Mouse (Mus musculus): ENCODE data around the gene Ralgds.

Gene Ralgds

GRCm38 (mm10) chr2:28588574-28588973 is 75.6 kb downstream of the Ralgds start:
- in situ Hi-C loops (cut with MboI; ENCODE audit: low pct_unique_long_range_greater_than_20kb in 1 of 2, low sequenced_read_pairs in 2 of 2, unreplicated experiment in 1 of 2) = no loop called here

GRCm38 (mm10) chr2:28591479-28591878 is 78.6 kb downstream of the Ralgds start:
- in situ Hi-C loops (cut with MboI; ENCODE audit: low pct_unique_long_range_greater_than_20kb in 1 of 2, low sequenced_read_pairs in 2 of 2, unreplicated experiment in 1 of 2) = no loop called here

- in situ Hi-C loops (cut with MboI; ENCODE audit: low pct_unique_long_range_greater_than_20kb in 1 of 2, low sequenced_read_pairs in 2 of 2, unreplicated experiment in 1 of 2) = no loop called here
Observed at GRCm38 (mm10) chr2:28592809-28593208, 79.9 kb downstream of the Ralgds start.

GRCm38 (mm10) chr2:28596021-28596420 is 83.1 kb downstream of the Ralgds start:
- in situ Hi-C loops (cut with MboI; ENCODE audit: low pct_unique_long_range_greater_than_20kb in 1 of 2, low sequenced_read_pairs in 2 of 2, unreplicated experiment in 1 of 2) = loop anchor here in 1 of 2 experiments (5.0 kb wide), 1 partner anchor 36 kb away; no protein-coding TSS in a partner anchor

- in situ Hi-C loops (cut with MboI; ENCODE audit: low pct_unique_long_range_greater_than_20kb in 1 of 2, low sequenced_read_pairs in 2 of 2, unreplicated experiment in 1 of 2) = loop anchor here in 1 of 2 experiments (5.0 kb wide), 1 partner anchor 35 kb away; no protein-coding TSS in a partner anchor
Observed at GRCm38 (mm10) chr2:28596998-28597397, 84.1 kb downstream of the Ralgds start.

GRCm38 (mm10) chr2:28597733-28598547 is 85.0 kb downstream of the Ralgds start:
- in situ Hi-C loops (cut with MboI; ENCODE audit: low pct_unique_long_range_greater_than_20kb in 1 of 2, low sequenced_read_pairs in 2 of 2, unreplicated experiment in 1 of 2) = loop anchor here in 1 of 2 experiments (5.0 kb wide), 1 partner anchor 34 kb away; no protein-coding TSS in a partner anchor

- in situ Hi-C loops (cut with MboI; ENCODE audit: low pct_unique_long_range_greater_than_20kb in 1 of 2, low sequenced_read_pairs in 2 of 2, unreplicated experiment in 1 of 2) = loop anchor here in 1 of 2 experiments (5.0 kb wide), 1 partner anchor 33 kb away; no protein-coding TSS in a partner anchor
Observed at GRCm38 (mm10) chr2:28598692-28599568, 86.0 kb downstream of the Ralgds start.

GRCm38 (mm10) chr2:28599569-28599900 is 86.6 kb downstream of the Ralgds start:
- in situ Hi-C loops (cut with MboI; ENCODE audit: low pct_unique_long_range_greater_than_20kb in 1 of 2, low sequenced_read_pairs in 2 of 2, unreplicated experiment in 1 of 2) = loop anchor here in 1 of 2 experiments (5.0 kb wide), 1 partner anchor 33 kb away; no protein-coding TSS in a partner anchor

GRCm38 (mm10) chr2:28601720-28602590 is 89.0 kb downstream of the Ralgds start:
- in situ Hi-C loops (cut with MboI; ENCODE audit: low pct_unique_long_range_greater_than_20kb in 1 of 2, low sequenced_read_pairs in 2 of 2, unreplicated experiment in 1 of 2) = no loop called here
